ENCODE assay signal across 22 mouse cellular contexts in genomic region chr6:119434394-119434793, GRCm38 (mm10).
"Had no signal": no experiment of that assay in that cellular context is flagged by ENCODE, and none has a peak within 500 bp of the region (broad histone marks: within the 10 kb centered on the region; RNA-seq: fewer than 3 reads in every experiment).

No protein-coding gene starts in this region.

- H3K27me3 ChIP-seq: forebrain, embryonic 15.5 days; heart, embryonic 13.5 days; heart, embryonic 15.5 days; hindbrain, embryonic 13.5 days; hindbrain, embryonic 15.5 days; limb, embryonic 12.5 days had no signal

- ATAC-seq: forebrain, embryonic 15.5 days; hindbrain, postnatal 0 days had no signal

- H3K27ac ChIP-seq: forebrain, embryonic 15.5 days; heart, adult 2 months; heart, embryonic 13.5 days; heart, embryonic 15.5 days; hindbrain, embryonic 13.5 days; hindbrain, embryonic 15.5 days; hindbrain, postnatal 0 days; layer of hippocampus, adult 2 months; left cerebral cortex, adult 2 months; limb, embryonic 10.5 days; limb, embryonic 12.5 days had no signal

- H3K4me2 ChIP-seq: forebrain, embryonic 15.5 days; heart, embryonic 11.5 days; heart, embryonic 13.5 days; heart, embryonic 15.5 days; hindbrain, embryonic 13.5 days; hindbrain, embryonic 15.5 days; limb, embryonic 12.5 days had no signal

- DNase-seq: gastrocnemius, postnatal 14 days; gastrocnemius, postnatal 36 days; heart, adult 11 months; heart, adult 2 months; heart, postnatal 14 days; heart, postnatal 36 days; kidney, adult 18-20 months; kidney, adult 8-10 months; kidney, postnatal 10 days; kidney, postnatal 25 days; kidney, postnatal 4 days had no signal

- H3K4me3 ChIP-seq: forebrain, embryonic 15.5 days; heart, adult 2 months; heart, embryonic 13.5 days; heart, embryonic 15.5 days; hindbrain, embryonic 13.5 days; hindbrain, embryonic 15.5 days; layer of hippocampus, adult 2 months; left cerebral cortex, adult 2 months; limb, embryonic 10.5 days; limb, embryonic 12.5 days had no signal

- H3K36me3 ChIP-seq: forebrain, embryonic 15.5 days; heart, embryonic 15.5 days; hindbrain, embryonic 15.5 days had no signal

- H3K4me1 ChIP-seq: limb, embryonic 10.5 days; limb, embryonic 12.5 days had no signal

- H3K9me3 ChIP-seq: forebrain, embryonic 15.5 days; heart, embryonic 13.5 days; heart, embryonic 15.5 days; hindbrain, embryonic 13.5 days; hindbrain, embryonic 15.5 days; limb, embryonic 10.5 days had no signal

- H3K9ac ChIP-seq: forebrain, embryonic 15.5 days; heart, embryonic 13.5 days; heart, embryonic 15.5 days; hindbrain, embryonic 13.5 days; hindbrain, embryonic 15.5 days; limb, embryonic 12.5 days had no signal
